Mouse (Mus musculus) ES-Bruce4 (cell line): ENCODE measurements around the gene Mepce.
"Not testable (repeated sequence)": the region's sequence is repeated elsewhere in the genome, so short reads cannot be mapped to it uniquely, and the experiment has no call there.

Experiments
- CTCF ChIP-seq: IDR thresholded peaks from one replicate; pipeline ENCODE4 v1.8.1; 2011; ENCODE audit warnings: low read depth, low read length
- EP300 ChIP-seq: IDR thresholded peaks from 2 replicates; pipeline ENCODE4 v1.6.1; 2011; ENCODE audit warnings: low read depth, low read length; ENCODE audit not compliant: insufficient read depth
- POLR2A ChIP-seq: IDR thresholded peaks from one replicate; pipeline ENCODE4 v1.8.1; 2011; ENCODE audit warnings: low read length; ENCODE audit not compliant: insufficient read depth

DNA sequence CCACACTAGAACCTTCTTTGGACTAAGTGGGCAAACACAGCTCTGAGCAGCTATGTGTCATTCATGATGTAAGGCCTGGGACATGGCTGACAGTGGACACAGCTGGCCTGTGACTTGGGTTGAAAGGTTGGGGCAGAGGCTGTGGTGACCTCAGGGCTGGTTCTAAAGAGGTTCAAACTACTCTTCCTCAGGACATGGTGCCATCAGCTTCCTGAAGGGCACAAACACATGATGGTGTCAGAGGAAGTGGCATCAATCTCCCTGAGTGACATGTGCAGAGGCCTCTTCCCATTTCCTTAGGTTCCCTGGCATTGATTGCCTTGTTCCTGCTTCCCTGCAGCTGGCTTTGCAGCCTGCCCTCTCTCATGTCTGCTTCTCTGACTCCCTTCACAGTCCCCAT is 49.7 kb upstream of the Mepce start:
- not testable (repeated sequence) for TF ChIP-seq CTCF, POLR2A, EP300
